Mouse (Mus musculus) kidney, adult 9 months (tissue): ENCODE data around the gene Ttc13.

Experiments
- DNase-seq: peaks from one replicate; pipeline ENCODE4 v3.0.0; 2022

Gene Ttc13

DNA sequence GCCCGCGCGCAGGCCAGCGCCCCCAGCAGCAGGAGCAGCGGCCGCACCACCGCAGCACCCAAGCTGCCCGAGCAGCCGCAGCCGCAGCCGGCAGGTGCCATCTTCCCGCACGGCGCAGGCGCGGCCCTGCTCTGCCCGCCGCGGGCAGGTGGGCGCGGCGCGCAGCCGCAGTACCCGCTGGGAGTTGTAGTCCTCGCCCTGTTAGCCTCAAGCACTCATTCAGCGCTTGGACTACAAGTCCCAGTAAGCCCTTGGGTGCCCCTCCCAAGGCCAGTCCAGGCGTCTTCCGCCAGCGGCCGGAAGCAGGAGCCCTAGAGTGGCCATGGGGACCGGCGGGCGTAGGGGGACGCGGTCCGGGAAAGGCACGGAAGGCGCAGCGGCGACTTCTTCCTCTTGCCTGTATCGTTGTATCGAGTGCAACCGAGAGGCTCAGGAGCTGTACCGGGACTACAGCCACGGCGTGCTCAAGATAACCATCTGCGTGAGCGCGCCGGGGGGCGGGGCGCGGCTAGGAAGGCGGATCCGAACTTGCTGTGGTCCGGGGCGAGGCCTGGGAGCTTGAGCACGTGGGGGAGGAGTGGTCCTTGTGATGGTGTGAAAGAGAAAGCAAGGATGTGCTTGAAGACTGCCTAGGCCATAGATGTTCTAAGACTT lies at the start of gene Ttc13, which contains the start of gene Arv1:
TSS of gene Ttc13 (minus strand) at position 122 of the 654 bp plus-strand sequence.
TSS of gene Arv1 (plus strand) at position 278 of the 654 bp plus-strand sequence.
- peak; percentile 97 for DNase-seq

DNA sequence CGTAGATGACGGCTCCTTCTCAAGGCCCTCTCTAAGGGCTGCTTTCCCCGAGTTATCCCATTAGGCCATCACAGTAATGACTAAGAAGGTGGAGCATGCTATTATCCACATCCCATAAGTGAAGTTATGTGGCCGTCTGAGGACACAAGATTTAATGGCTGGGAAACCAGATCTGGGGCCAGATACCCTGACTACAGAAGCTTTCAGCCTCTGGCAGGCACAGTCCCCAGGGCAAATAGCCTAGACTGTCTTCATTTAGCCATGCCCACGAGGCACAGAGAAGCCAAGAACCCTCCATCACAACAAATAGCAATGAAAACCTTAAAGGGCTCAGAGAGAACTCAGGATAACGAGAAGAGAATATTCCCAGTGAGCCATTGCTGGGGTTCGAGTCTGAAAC lies 41.3 kb upstream of the Ttc13 start:
- DNase-seq = no peak

DNA sequence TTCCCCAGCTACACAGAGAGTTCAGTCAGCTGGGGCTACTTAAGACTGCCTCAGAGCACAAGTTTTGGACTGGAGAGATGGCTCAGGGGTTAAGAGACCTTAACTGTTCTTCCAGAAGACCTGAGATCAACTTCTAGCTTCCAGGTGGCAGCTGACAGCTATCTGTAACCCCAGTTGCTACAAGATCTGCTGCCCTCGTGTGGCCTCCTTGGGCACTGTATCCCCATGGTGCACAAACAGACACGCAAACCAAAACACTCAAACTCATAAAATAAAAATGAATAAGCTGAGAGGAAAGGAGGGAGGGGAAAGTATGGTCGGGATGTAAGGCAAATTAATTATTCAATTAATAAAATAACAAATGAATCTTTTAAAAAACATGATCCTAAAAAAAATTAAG lies 36.8 kb upstream of the Ttc13 start:
- DNase-seq = peak; percentile 30

DNA sequence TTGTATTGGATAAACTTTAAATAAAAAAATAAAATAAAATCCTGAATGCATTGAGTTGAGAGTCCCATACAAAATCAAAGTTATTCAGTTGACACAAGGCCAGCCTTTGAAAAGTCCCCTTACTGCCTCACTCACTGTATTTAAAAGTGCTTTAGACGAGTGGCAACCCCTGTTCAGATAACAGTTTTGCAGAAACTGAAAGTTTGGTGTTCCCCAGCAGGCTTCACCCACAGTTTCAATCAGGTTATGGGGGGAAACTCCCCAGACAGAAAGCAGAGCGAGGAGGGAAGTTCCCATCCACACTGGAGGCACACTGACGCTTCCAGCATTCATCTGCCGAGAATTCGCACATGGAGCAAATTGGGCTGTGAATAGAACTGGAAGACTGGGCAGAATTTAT lies 34.8 kb upstream of the Ttc13 start:
- no peak for DNase-seq

DNA sequence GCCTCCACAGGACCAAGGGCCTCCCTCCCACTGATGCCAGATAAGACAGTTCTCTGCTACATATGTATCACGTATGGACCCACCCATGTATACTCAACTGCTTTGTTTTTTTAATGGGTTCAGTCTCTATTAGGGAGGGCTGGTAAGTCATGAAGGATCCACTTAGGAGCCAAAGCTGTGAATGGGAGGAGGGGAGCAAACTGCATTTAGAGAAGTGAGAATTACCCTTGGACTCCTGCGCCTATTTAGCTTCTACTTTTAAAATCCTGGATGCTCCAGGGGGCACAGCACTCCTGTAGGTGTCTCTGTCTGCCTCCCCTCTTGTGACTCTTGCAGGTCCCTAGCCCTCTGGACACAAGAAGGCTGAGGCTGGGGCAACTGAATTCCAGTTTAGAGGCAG lies 34.4 kb upstream of the Ttc13 start:
- DNase-seq = no peak

DNA sequence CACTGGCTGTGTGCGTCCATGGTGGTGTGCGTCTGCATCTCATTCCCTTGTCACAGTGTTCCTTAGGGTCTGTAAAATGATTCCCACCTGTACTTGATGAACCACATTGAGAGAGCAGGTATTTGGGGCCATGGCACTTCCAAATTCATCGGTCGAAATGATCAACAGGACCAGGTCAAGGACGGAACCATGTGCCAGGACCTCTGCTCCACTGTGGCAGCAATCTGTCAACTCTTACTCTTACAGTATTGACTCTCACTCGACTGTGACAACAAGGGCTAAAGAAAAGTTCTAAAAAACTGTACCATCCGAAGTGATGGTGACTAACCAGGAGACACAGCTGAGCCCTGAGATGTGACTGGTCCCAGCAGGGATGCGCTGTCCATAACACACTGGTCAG lies 33.7 kb upstream of the Ttc13 start:
- DNase-seq = no peak

DNA sequence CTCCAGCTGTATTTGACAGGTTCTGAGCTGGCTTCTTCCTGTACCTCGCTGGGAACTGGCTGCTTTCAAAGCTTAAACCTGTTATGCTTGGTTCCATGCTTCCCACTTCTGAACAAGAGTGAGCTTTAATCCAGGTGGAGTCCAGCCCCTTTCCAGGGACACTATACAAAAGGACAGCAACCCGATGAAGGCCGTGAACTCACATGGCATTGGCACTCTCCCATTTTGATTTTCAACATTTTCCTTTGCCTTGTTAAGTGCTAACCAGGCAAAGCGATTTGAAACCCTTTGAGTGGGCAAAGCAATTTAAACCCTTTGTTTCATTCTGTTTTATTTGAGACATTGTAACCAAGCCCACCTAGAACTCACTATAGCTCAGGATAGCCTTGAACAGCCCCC lies 33.0 kb upstream of the Ttc13 start:
- DNase-seq = no peak

DNA sequence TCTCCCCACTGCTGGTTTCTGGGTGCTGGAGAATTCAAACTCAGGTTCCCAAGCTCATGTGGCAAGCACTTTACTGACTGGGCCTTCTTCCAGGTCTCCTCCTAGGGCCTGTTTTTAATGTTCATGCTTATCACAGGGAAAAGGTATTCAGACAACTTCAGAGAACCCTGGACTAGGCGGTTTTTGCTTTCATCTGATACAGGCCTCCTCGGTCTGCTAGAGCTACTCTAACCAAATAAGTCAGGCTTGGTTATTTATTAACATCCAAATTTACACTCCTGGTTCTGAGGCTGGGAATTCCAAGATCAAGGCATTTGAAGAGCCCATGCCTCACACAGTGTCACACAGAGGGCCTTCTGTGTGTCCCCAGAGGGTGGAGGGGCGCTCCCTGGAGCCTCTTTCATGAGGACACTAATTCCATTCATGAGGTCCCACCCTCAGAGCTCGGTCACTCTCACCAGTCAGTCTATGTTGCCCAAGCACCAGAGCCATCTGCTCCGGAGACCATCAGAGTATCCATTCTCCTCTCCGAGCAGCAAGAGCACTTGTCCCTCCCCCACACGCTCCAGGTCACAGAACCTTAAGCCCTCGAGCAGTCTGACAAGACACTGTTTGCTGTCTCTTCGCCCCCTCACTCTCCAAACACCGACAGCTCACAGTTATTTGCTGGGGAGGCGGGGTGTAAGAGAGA lies 32.5 kb upstream of the Ttc13 start:
- peak; percentile 44 for DNase-seq

DNA sequence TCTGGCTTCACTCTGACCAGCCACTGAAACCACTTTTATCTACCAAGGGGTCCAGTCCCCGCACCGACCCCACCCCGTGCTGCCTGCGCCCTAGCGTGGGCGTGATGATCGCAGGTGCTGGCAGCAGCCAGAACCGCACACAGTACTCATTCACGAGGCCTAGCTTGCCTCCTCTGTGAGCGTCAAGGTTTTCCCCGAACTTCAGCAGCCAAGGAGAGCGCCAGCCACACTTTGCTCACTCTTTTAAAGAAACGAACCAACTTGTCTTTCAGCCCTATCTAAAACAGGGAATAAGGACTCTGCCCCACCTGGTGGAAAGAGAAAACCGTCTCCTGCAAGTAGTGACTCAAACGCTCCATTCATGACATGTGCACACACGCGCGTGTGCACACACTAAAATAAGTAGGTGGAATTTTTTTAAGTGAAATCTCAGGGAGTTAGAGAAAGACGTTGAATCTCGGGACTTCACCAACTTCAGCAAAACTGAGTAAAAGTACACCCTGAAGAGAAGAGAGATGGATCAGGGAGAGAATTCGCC lies 30.6 kb upstream of the Ttc13 start:
- DNase-seq = no peak

DNA sequence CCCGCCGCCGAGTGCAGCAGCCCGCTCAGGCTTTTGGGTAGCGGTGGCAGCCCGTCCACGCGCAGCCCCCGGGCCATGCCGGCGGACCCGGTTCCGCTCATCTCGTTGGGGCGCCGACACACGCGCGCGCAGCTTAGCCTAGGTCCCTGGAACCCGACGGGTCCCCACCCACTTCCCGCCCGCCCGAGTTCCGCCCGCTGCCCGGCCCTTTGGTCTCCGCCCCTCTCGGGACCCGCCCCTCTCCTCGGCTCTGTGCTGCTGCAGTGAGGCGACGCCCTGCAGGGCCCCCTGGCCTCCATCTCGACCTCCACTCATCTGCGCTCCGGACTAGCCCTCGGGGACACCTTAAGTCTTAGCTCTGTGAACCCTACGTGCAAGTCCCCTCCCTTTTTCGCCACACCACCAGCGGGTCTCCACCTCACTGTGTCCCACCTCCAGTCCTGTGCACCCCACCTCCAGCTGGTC lies 30.0 kb upstream of the Ttc13 start, which contains the start of gene Fam89a:
TSS of gene Fam89a (minus strand) at position 124 of the 465 bp plus-strand sequence.
- DNase-seq = peak; percentile 11

DNA sequence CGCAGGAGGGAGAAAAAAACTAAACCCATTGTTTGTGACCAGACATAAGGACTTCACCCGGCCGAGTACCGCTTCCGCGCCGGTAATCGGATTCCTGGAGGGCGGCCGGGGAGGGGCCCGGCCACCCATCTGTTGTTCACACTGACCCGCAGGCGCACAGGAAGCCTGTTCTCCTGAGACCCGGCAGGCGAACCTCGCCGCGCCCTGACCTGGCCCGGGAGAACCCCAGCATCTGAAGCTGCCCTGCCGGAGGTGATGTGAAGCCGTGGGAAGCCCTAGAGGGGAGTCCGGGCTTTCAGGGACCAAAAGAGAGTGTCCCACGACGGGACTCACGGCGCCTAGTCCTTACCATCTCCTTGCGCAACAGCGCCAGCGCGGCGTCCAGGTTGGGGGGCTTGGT lies 29.4 kb upstream of the Ttc13 start:
- no peak for DNase-seq

DNA sequence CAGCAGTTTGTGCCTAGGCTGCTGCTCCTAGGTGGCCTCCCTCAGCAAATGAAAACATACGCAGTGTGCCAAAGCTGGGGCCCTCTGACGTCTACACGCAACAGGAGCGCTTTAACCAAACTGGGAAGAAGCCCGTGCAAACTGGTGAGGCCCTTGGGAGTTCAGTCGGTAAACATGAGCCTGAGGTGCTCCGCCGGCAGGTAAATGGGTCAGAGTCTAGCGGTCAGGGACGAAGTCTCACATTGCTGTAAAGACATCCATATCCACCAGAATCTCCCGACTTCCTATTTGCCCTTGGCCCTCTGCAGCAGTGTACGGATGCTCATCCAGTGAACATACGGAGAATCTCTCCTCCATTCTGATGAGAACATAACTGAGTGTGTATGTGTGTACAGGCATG lies 24.9 kb upstream of the Ttc13 start:
- DNase-seq = no peak

DNA sequence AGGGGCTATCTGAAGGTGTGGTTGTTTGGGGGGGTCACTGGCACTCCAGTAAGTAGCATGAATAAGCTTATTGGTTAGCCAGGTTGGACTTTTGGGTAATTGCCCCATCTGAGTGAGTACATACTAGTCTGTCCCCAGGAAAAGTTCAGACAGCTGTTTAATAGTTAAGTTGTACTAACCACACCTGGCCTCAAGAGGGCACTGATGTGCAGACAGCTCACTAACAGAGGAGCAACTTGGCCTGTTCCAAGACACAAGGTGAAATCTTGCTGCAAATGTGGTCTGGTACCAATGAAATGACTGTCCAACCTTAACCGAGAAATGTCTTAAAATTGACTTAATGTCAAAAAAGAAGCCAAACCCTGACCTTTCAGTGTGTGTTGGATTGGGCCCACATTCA lies 17.5 kb upstream of the Ttc13 start:
- peak; percentile 56 for DNase-seq

DNA sequence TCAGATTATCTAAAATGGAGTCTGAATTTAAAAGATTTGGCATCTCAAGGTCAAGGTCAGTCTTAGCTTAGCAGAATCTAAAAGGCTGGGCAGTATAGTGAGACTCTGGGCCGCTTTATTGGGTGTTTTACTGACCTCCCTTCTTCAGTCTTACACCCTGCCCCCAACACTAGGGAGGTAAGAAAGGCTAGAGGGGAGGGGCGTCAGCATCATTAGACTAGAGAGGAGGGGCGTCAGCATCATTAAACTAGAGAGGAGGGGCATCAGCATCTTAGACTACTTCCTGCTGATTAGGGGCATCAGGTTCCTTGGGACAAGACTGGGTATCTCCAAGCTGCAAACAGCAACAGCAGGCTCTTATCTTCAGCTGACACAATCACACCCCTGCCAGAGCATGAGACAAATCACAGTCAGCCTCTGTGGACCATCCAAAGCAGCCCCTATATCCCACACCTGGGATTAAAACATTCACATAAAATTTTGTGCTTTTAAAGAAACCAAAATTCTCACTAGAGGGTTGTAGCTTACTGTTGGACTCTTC lies 13.7 kb upstream of the Ttc13 start:
- DNase-seq = no peak

DNA sequence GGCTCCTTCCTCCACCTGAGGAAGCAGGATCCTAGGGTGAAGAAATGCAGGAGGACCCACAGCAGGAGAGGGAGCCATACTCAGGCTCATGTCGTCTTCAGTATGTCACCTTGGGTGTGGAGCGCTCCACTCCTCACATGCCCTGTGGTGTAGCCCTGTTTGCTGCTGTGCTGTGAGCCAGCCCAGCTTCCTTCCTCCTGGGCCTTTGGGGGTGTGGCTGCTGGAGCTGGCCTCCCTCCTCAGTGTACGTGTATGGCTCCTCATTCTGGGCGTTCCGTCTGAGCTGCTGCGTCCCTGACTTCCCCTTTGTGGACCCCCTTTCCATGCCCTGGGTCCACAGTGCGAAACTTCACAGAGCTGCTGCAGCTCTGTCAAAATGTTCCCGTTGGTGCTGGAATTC lies 11.0 kb upstream of the Ttc13 start:
- no peak for DNase-seq

DNA sequence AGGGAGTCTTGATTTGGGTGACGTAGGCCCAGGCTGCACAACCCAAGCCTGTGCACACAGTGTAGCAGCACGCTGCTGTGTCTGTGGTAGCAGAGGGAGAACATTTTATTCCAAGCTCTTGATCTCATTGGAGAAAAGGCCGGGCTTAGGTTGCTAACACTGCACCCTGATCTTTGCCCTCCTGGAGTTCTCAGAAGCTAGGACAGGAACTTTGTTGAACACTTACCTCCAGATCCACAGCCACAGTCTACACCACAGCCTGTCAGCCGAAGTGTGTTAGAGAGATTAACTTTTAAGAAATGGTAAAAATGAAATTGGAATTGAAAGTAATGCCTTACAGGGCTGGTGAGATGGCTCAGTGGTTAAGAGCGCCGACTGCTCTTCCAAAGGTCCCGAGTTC lies 2.5 kb upstream of the Ttc13 start:
- peak; percentile 49 for DNase-seq

DNA sequence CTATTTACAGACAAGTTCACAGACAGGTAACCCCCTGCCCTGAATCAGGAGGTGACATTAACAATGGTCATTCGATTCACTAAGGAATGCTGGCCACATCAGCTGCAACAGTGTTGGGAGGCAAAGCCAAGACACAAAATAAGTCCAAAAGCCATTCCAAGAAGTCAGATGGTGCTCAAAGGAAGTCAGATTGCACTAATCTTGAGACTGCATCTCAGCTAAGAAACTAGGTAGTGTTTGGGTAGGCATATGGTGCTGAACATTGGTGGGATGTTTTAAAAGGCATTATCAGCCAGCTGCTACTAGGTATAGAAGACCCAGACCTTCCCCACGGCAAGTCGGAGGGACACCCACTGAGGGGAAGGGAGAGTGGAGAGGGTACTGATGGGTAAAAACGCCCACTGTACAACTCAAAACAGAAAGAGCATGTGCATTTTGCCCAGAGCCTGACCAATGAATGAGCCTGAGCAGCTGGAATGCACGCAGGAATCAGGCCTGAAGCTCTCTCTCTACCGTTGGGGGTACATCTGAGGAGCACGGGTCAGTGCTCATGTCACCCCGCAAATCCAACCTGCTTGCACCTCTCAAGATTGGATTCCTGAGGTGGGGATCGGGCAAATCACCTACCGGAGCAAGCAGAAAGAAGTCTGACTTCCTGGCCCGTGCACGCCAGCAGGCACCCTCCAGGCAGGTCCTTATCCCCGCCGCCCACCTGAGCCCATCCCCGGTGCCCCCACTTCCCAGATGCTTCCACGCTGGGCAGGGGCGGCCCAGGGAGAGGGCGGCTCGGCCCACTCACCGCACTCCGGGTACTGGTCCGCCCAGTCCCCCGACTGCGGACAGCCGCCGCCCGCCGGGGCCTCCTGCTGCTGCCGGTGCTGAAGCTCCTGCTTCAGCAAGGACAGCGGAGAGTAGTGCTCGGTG lies 583 bp downstream of the Ttc13 start:
- DNase-seq = peak; percentile 13

DNA sequence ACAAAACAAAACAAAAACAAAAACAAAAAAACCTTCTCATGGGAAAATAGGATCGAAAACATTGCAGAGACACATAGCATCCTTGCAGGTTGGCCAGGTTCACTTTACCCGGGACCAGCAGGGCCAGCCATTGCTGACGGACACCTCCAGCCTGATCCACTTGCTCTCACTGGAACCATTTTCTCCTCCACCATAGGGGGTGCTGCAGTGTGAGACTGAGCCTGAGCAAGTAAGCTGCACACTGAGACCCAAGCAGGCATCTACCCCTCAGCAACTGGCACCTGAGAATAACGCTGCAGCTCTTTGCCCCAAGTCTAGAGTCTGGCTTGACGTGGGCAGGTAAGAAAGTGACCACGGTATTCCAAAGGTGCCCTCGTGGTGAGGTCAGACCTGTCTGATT lies 1.6 kb downstream of the Ttc13 start:
- DNase-seq = no peak

DNA sequence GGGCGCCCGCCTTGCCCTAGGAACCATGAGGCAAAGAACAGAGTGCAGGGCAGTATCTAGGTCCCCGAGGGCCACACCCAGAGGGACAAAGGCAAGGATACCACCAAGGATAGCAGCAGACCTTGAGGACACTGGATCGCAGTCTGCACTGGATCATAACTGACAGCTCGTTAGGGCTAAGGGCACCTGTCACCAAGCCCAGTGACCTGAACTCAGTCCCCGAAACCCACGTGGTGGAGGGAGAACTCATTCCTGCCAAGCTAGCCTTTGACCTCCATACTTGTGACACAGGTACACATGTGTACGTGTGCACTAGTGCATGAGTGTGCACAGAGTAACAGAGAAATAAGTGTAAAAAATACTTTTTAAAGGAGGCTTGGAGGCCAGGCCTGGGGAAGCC lies 6.0 kb downstream of the Ttc13 start:
- no peak for DNase-seq

DNA sequence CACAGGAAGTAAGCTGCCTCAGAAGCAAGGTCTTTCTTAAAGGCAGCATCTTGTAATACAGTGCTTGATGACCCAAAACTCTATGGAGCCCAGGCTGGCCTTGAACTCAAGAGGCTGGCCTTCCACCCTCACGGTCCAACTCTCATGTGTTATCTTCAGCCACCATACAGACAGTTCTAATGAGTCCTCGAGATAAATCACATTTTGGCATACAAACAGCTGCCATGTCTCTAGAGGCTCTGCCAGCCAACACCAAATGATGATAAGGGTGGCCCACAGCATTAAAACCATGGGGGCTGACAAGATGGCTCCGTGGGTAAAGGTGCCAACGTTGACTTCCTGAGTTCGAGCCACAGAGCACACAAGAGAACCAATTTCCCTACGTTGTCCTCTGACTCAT lies 8.6 kb downstream of the Ttc13 start:
- no peak for DNase-seq

DNA sequence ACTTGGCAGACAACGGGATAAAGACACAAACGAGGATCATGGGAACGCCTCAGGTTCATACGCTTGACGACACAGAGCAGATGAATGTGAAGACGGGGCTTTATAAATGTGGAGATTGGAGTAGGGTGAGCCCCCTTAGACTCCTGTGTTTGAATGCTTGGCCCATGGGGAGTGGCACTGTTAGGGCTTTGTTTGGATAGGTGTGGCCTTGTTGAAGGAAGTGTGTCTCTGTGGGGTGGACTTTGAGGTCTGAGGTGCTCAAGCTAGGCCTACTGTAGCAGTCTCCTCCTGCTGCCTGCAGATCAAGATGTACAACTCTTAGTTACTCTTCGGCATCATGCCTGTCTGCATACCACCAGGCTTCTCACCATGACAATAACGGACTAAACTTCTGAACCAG lies 16.0 kb downstream of the Ttc13 start:
- no peak for DNase-seq

DNA sequence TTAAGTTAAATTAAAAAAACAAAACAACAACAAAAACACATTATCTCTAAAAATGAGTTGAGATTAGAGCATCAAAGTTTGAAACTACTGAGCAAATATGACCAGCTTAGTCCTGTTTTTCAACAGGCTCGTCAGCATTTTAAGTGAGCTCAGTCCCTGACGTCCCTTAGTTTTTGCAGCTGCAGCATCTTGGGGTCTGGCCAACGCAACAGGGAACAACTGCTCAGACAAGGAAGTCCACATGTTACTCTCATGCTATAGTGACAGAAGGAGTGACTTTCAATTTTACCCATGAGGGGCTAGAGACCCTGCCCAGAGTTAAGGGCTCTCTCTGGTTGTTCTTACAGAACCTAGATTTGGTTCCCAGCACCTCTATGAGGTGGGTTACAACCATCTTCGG lies 17.4 kb downstream of the Ttc13 start:
- DNase-seq = no peak

DNA sequence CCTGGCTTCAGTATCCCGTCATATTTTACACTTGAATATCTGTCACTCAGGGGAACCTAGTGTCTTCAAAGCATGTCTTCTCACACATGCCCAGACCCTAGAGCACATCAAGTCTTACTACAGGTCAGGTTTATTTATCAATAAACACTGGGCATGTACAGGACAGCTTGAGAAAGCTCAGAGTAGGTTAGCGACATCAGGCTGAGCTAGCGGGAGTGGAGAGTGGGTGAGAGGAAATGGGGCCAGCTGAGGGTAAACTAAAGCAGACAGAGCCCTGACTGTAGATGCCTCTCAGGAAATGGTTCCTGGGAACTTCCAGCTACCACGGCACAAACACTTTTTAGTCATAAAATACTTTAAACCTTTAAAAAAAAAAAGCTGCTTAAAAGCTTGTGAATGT lies 18.3 kb downstream of the Ttc13 start:
- no peak for DNase-seq
